Mouse (Mus musculus): ENCODE measurements around the gene Myadml2. TPM values are rescaled to one million over a fixed set of nuclear protein-coding genes. Genes with fewer than 3 reads are reported as not detected.
"Not testable (repeated sequence)": the region's sequence is repeated elsewhere in the genome, so short reads cannot be mapped to it uniquely, and the experiment has no call there.

Myadml2 gene
- polyA plus RNA-seq, 1 experiment from 2014 or later, result 0.61 TPM

DNA sequence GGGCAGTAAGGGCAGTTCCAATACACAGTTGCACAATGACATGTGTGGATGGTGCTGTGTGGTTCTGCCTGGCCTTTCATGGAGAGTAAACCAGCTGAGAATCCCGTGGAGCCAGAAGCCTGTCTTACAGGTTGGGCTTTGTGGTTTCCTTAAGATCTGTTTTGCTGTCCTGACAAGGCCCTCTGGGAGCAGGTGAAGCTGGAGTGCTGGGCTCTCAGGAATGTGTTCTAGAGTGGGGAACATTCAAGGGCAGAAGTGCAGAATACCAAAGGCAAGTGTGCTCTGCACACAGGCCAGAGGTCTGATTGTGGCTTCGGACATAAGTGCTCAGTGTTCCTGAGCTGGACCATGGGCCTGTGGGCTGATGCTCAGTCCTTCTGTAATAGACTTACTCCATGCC, 36.7 kb upstream of the Myadml2 start:
- Histone ChIP-seq H3K9ac (ENCODE audit: low read depth, low read length) (no peak overlapping the region), H3K27ac (ENCODE audit: low read length) (no peak overlapping the region), H3K9me3 (replicated peaks; ENCODE audit: control insufficient read depth, low read length) (no peaks in the 10 kb centered on the region), H3K4me1 (ENCODE audit: control insufficient read depth, low read depth, low read length) (peaks cover 3% of the 10 kb centered on the region; the same call in 1 of the 2 replicates), H3K4me2 (ENCODE audit: low read depth, low read length) (no peak overlapping the region), H3K27me3 (ENCODE audit: control insufficient read depth, insufficient read depth, low read depth, low read length) (no peaks in the 10 kb centered on the region), H3K4me3 (ENCODE audit: low read depth, low read length) (no peak overlapping the region), H3K36me3 (ENCODE audit: control insufficient read depth, insufficient read depth) (0 out of 2 replicates have a peak, but pooled peaks cover 2% of the 10 kb centered on the region)
- no peak for ATAC-seq (ENCODE audit: low read depth)
- WGBS (ENCODE audit: insufficient replicate concordance), result 71% methylated on average over 2 of the region's 2 CpGs

DNA sequence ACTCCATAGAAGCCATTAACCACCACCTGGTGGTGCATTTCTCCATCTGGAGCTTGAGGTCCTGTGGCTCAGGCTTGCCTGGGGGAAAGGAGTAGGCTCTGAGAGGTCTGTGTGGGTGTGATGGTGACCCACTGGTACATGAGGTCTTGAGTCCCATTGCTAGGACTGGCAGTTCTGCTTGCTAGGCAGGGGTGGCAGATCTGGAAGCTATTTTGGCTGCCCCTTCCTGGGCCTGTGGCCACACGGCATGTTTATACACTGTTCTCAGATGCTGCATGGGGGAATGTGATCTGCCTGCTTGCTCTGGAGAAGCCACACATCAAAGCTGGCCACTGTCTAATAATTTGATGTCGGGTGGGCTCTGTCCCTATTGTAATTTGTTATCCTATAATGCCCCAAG, 36.1 kb upstream of the Myadml2 start:
- H3K27me3 ChIP-seq (ENCODE audit: control insufficient read depth, insufficient read depth, low read depth, low read length), result no peaks in the 10 kb centered on the region
- peaks cover 3% of the 10 kb centered on the region; the same call in 1 of the 2 replicates for H3K4me1 ChIP-seq (ENCODE audit: control insufficient read depth, low read depth, low read length)
- no peaks in the 10 kb centered on the region for H3K9me3 ChIP-seq (replicated peaks; ENCODE audit: control insufficient read depth, low read length)
- no peak for ATAC-seq (ENCODE audit: low read depth)
- no peak overlapping the region for H3K4me3 ChIP-seq (ENCODE audit: low read depth, low read length)
- no peak overlapping the region for H3K9ac ChIP-seq (ENCODE audit: low read depth, low read length)
- H3K4me2 ChIP-seq (ENCODE audit: low read depth, low read length), result no peak overlapping the region
- WGBS (ENCODE audit: insufficient replicate concordance), result 66% methylated on average over 2 of the region's 2 CpGs
- H3K36me3 ChIP-seq (ENCODE audit: control insufficient read depth, insufficient read depth), result 0 out of 2 replicates have a peak, but pooled peaks cover 2% of the 10 kb centered on the region
- no peak overlapping the region for H3K27ac ChIP-seq (ENCODE audit: low read length)

DNA sequence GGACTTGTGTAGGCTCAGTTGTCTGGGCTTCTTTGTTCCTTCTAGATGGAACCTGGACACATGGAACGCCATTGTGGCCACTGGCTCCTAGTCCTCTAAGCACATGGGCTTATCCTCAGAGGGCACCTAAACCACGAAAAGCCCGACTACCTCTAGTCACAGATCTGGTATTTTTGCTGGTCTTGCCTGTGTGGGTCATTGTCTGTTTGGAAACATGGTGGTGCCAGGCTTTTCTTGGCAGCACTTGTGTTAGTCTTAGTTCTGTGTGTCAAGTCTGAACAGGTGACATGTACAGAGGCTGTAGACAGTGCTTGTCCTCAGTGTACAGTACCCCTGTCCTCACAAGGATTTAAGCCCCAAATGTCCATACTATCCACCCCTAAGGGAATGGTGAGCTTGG, 35.6 kb upstream of the Myadml2 start:
- Histone ChIP-seq H3K4me2 (ENCODE audit: low read depth, low read length) (no peak overlapping the region), H3K27ac (ENCODE audit: low read length) (no peak overlapping the region), H3K4me3 (ENCODE audit: low read depth, low read length) (no peak overlapping the region), H3K9ac (ENCODE audit: low read depth, low read length) (no peak overlapping the region), H3K4me1 (ENCODE audit: control insufficient read depth, low read depth, low read length) (peaks cover 3% of the 10 kb centered on the region; the same call in 1 of the 2 replicates), H3K36me3 (ENCODE audit: control insufficient read depth, insufficient read depth) (0 out of 2 replicates have a peak, but pooled peaks cover 2% of the 10 kb centered on the region), H3K9me3 (replicated peaks; ENCODE audit: control insufficient read depth, low read length) (no peaks in the 10 kb centered on the region), H3K27me3 (ENCODE audit: control insufficient read depth, insufficient read depth, low read depth, low read length) (no peaks in the 10 kb centered on the region)
- 53% methylated on average over 3 of the region's 3 CpGs for WGBS (ENCODE audit: insufficient replicate concordance)
- ATAC-seq (ENCODE audit: low read depth), result no peak

DNA sequence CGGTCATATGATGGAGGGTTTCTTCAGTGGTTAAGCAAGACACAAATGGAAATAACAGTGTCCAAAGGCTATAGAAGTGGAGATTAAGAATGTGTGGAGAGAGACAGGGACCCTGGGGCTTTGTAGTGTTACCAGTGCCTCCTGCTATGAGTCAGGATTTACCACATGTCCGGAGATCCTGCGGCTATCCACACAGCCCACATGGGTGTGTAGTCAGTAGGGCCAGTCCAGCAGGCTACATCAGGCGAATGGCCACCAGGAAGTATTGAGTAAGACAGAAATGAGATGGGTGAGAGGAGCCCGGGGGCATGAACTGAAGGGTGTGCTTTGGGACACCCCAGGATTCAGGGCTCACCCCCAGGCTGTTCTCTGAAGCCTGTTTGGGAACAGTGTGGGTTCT, 34.7 kb upstream of the Myadml2 start:
- H3K4me2 ChIP-seq (ENCODE audit: low read depth, low read length), result no peak overlapping the region
- H3K36me3 ChIP-seq (ENCODE audit: control insufficient read depth, insufficient read depth), result 0 out of 2 replicates have a peak, but pooled peaks cover 2% of the 10 kb centered on the region
- H3K27me3 ChIP-seq (ENCODE audit: control insufficient read depth, insufficient read depth, low read depth, low read length), result no peaks in the 10 kb centered on the region
- no peak overlapping the region for H3K9ac ChIP-seq (ENCODE audit: low read depth, low read length)
- 69% methylated on average over 5 of the region's 5 CpGs for WGBS (ENCODE audit: insufficient replicate concordance)
- H3K4me3 ChIP-seq (ENCODE audit: low read depth, low read length), result no peak overlapping the region
- peaks cover 3% of the 10 kb centered on the region; the same call in 1 of the 2 replicates for H3K4me1 ChIP-seq (ENCODE audit: control insufficient read depth, low read depth, low read length)
- no peak for ATAC-seq (ENCODE audit: low read depth)
- H3K27ac ChIP-seq (ENCODE audit: low read length), result no peak overlapping the region
- H3K9me3 ChIP-seq (replicated peaks; ENCODE audit: control insufficient read depth, low read length), result no peaks in the 10 kb centered on the region

DNA sequence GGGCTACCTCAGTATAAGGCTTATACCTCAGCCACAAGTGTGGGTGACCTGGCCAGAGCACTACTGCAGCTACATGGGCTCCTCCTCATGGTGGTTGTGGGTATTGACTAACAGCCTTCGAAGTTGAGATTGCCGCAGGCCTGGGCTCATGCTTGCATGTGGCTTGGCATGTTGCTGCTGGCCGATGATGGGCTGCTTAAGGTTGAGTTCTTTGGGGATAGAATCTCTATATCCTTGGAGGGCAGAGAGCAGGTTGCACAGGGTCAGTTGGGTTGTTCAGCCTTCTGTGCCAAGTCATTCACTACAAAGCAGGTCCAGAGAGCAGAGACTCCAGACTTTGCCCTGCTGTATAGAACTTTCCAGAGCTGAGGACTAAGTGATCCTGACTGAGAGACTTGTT, 32.0 kb upstream of the Myadml2 start:
- H3K27ac ChIP-seq (ENCODE audit: low read length), result no peak overlapping the region
- no peak overlapping the region for H3K9ac ChIP-seq (ENCODE audit: low read depth, low read length)
- ATAC-seq (ENCODE audit: low read depth), result peak; percentile 53; the same call in 1 of the 2 replicates
- no peak overlapping the region for H3K4me2 ChIP-seq (ENCODE audit: low read depth, low read length)
- no peak overlapping the region for H3K4me3 ChIP-seq (ENCODE audit: low read depth, low read length)
- WGBS (ENCODE audit: insufficient replicate concordance), result 71% methylated on average over 3 of the region's 3 CpGs
- 0 out of 2 replicates have a peak, but pooled peaks cover 2% of the 10 kb centered on the region for H3K36me3 ChIP-seq (ENCODE audit: control insufficient read depth, insufficient read depth)
- H3K9me3 ChIP-seq (replicated peaks; ENCODE audit: control insufficient read depth, low read length), result no peaks in the 10 kb centered on the region
- no peaks in the 10 kb centered on the region for H3K4me1 ChIP-seq (ENCODE audit: control insufficient read depth, low read depth, low read length)
- no peaks in the 10 kb centered on the region for H3K27me3 ChIP-seq (ENCODE audit: control insufficient read depth, insufficient read depth, low read depth, low read length)

DNA sequence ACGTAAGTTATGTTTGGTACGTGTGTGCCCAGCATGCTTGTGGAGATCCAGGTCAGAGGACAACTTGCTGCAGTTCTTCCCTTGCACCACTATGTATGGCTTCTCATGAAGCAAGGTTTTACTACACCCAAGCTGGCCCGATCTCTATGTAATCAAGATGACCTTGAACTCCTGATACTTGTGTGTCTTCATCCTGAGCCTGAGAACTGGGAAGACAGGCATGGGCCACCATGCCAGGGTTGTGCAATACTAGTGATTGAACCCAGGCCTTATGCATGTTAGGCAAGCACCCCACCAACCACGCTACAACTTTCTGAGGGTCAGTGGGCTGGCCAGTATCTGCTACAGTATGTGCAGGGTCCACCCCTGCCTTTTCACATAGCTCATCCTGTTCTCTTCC, 29.0 kb upstream of the Myadml2 start:
- Histone ChIP-seq H3K36me3 (ENCODE audit: control insufficient read depth, insufficient read depth) (0 out of 2 replicates have a peak, but pooled peaks cover 2% of the 10 kb centered on the region), H3K4me2 (ENCODE audit: low read depth, low read length) (no peak overlapping the region), H3K27ac (ENCODE audit: low read length) (no peak overlapping the region), H3K27me3 (ENCODE audit: control insufficient read depth, insufficient read depth, low read depth, low read length) (no peaks in the 10 kb centered on the region), H3K4me3 (ENCODE audit: low read depth, low read length) (no peak overlapping the region), H3K4me1 (ENCODE audit: control insufficient read depth, low read depth, low read length) (peaks cover 14% of the 10 kb centered on the region), H3K9me3 (replicated peaks; ENCODE audit: control insufficient read depth, low read length) (no peaks in the 10 kb centered on the region), H3K9ac (ENCODE audit: low read depth, low read length) (no peak overlapping the region)
- ATAC-seq (ENCODE audit: low read depth), result no peak
- 75% methylated on average over 4 of the region's 4 CpGs for WGBS (ENCODE audit: insufficient replicate concordance)

DNA sequence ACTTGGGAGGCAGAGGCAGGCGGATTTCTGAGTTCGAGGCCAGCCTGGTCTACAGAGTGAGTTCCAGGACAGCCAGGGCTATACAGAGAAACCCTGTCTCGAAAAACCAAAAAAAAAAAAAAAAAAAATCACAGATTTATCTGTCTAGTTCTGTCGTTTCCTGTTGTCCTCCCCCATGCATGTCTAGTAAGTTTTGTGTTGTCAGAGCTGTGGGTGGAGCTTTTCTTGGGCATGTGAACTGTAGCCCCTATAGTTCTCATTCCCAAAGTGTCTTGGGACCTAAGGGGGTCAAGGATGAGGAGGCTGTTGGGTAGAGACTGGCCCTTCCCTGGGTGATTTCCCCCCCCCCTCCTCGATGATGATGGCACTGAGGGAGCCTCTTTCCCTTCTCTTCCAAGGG, 27.9 kb upstream of the Myadml2 start:
- not testable (repeated sequence) for H3K4me2 ChIP-seq (ENCODE audit: low read depth, low read length); H3K4me3 ChIP-seq (ENCODE audit: low read depth, low read length); H3K9me3 ChIP-seq (replicated peaks; ENCODE audit: control insufficient read depth, low read length); H3K27ac ChIP-seq (ENCODE audit: low read length); H3K9ac ChIP-seq (ENCODE audit: low read depth, low read length); H3K27me3 ChIP-seq (ENCODE audit: control insufficient read depth, insufficient read depth, low read depth, low read length); H3K36me3 ChIP-seq (ENCODE audit: control insufficient read depth, insufficient read depth); ATAC-seq (ENCODE audit: low read depth)
- H3K4me1 ChIP-seq (ENCODE audit: control insufficient read depth, low read depth, low read length), result peaks cover 14% of the 10 kb centered on the region
- 65% methylated on average over 3 of the region's 5 CpGs for WGBS (ENCODE audit: insufficient replicate concordance)

DNA sequence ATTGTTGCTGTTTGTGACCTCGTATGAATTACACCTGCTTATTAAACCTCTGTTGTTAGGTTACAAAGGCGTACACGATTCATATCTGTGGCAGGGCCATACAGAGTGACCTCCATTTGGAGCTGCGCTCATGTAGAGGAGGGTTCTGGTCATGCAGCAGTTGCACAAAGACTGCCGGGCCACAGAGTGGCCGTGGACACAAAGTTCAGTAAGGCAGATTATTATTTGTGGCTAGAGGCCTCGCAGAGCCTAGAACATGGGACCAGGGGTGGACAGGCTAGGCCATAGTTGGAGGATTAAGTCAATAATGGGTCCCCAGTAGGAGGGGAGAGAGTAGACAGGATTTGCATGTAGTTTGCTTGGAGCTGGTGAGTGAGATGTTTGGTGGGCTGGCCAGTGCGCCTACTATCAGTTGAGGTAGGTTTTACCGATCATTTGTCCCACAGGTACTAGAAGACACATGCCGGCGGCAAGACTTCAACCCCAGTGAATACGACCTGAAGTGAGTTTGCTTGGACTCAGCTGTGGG, 25.7 kb upstream of the Myadml2 start:
- Histone ChIP-seq H3K27ac (ENCODE audit: low read length) (peak overlapping the region; percentile 64), H3K27me3 (ENCODE audit: control insufficient read depth, insufficient read depth, low read depth, low read length) (no peaks in the 10 kb centered on the region), H3K9ac (ENCODE audit: low read depth, low read length) (peak overlapping the region; percentile 79), H3K4me3 (ENCODE audit: low read depth, low read length) (peak overlapping the region; percentile 83), H3K36me3 (ENCODE audit: control insufficient read depth, insufficient read depth) (no peaks in the 10 kb centered on the region), H3K4me1 (ENCODE audit: control insufficient read depth, low read depth, low read length) (peaks cover 14% of the 10 kb centered on the region), H3K9me3 (replicated peaks; ENCODE audit: control insufficient read depth, low read length) (no peaks in the 10 kb centered on the region), H3K4me2 (ENCODE audit: low read depth, low read length) (peak overlapping the region; percentile 75)
- ATAC-seq (ENCODE audit: low read depth), result peak; percentile 2; the same call in 1 of the 2 replicates
- 22% methylated on average over 12 of the region's 12 CpGs for WGBS (ENCODE audit: insufficient replicate concordance)

DNA sequence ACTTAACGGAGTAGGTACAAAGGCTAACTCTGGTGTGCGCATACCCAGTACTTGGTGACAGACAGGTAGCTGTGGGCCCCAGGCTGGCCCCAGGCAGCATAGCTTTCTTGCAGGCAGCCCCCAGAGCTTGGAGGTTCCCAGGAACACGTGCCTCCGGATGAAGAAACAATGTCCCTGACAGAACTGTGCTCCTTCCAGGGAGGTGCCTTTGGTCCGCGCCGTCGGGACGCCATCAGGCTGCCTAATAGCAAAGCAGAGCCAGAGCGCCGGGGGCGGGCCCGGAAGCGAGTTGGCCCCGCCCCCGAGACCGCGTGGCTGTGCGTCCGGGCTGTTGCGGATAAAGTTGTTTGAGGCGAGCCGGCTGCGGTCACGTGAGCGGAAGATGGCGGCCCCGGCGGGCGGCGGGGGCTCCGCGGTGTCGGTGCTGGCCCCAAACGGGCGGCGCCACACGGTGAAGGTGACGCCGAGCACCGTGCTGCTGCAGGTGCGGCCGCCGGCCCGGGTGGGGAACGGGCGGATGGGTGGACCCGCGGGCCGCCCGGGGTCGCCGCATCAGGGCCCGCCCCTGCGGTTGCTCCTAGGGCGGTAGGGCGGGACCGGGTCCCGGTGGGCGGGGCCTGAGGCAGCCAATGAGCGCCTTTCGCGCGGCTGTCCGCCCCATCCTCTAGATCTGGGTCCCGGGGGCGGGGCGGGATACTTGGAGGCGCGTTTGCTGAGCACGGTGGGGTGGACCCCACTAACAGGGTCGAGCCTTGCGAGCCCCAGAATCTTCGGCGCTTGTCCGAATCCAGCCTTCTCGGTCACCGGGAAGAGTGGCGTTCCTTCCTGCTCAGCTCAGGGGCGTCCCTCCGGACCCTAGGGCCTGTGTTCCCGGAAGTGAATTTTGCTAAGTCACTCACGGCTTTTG, 25.0 kb upstream of the Myadml2 start, which contains the start of gene Aspscr1:
TSS of gene Aspscr1 (plus strand) at position 287 of the 907 bp plus-strand sequence.
- Histone ChIP-seq H3K4me3 (ENCODE audit: low read depth, low read length) (peak within 1 kb of the TSS; percentile 83), H3K27me3 (ENCODE audit: control insufficient read depth, insufficient read depth, low read depth, low read length) (no peaks in the 10 kb centered on the region), H3K27ac (ENCODE audit: low read length) (peak within 1 kb of the TSS; percentile 64), H3K9ac (ENCODE audit: low read depth, low read length) (peak within 1 kb of the TSS; percentile 79), H3K4me1 (ENCODE audit: control insufficient read depth, low read depth, low read length) (peaks cover 14% of the 10 kb centered on the region), H3K4me2 (ENCODE audit: low read depth, low read length) (peak within 1 kb of the TSS; percentile 75), H3K36me3 (ENCODE audit: control insufficient read depth, insufficient read depth) (no peaks in the 10 kb centered on the region), H3K9me3 (replicated peaks; ENCODE audit: control insufficient read depth, low read length) (no peaks in the 10 kb centered on the region)
- ATAC-seq (ENCODE audit: low read depth), result peak; percentile 96
- 1% methylated on average over 82 of the region's 83 CpGs for WGBS (ENCODE audit: insufficient replicate concordance)

Data from liver, embryonic 16.5 days (tissue).